Mouse (Mus musculus) right cerebral cortex, postnatal 25 days (tissue): Measurements from ENCODE around the gene Nudt3.

Source experiments
- DNase-seq: peaks from one replicate; pipeline ENCODE4 v3.0.0; 2022

Gene Nudt3

GRCm38 (mm10) chr17:27596376-27597190 is 26.7 kb downstream of the Nudt3 start:
- DNase-seq = no peak

GRCm38 (mm10) chr17:27595659-27596375 is 27.5 kb downstream of the Nudt3 start:
- no peak for DNase-seq

- no peak for DNase-seq
Measured at GRCm38 (mm10) chr17:27592565-27592910, 30.8 kb downstream of the Nudt3 start.

GRCm38 (mm10) chr17:27591826-27592564 is 31.3 kb downstream of the Nudt3 start:
- no peak for DNase-seq

- DNase-seq = no peak
Measured at GRCm38 (mm10) chr17:27588231-27588630, 35.1 kb downstream of the Nudt3 start.

- no peak for DNase-seq
Measured at GRCm38 (mm10) chr17:27587252-27587651, 36.0 kb downstream of the Nudt3 start.

- DNase-seq = no peak
Measured at GRCm38 (mm10) chr17:27586661-27587060, 36.6 kb downstream of the Nudt3 start.

- no peak for DNase-seq
Measured at GRCm38 (mm10) chr17:27583185-27583894, 40.0 kb downstream of the Nudt3 start.

- DNase-seq = peak; percentile 23
Measured at GRCm38 (mm10) chr17:27580392-27581068, 42.8 kb downstream of the Nudt3 start.

- no peak for DNase-seq
Measured at GRCm38 (mm10) chr17:27579816-27580215, 43.5 kb downstream of the Nudt3 start.

- no peak for DNase-seq
Measured at GRCm38 (mm10) chr17:27578487-27578886, 44.8 kb downstream of the Nudt3 start.

- DNase-seq = no peak
Measured at GRCm38 (mm10) chr17:27577468-27577867, 45.8 kb downstream of the Nudt3 start.

- DNase-seq = no peak
Measured at GRCm38 (mm10) chr17:27576056-27576455, 47.2 kb downstream of the Nudt3 start.

GRCm38 (mm10) chr17:27575116-27575776 is 48.0 kb downstream of the Nudt3 start:
- no peak for DNase-seq

GRCm38 (mm10) chr17:27574470-27575115 is 48.7 kb downstream of the Nudt3 start:
- DNase-seq = peak; percentile 65

- DNase-seq = no peak
Measured at GRCm38 (mm10) chr17:27573772-27574320, 49.4 kb downstream of the Nudt3 start.

- no peak for DNase-seq
Measured at GRCm38 (mm10) chr17:27571315-27571714, 52.0 kb downstream of the Nudt3 start.

- DNase-seq = no peak
Measured at GRCm38 (mm10) chr17:27568228-27568627, 55.1 kb downstream of the Nudt3 start.

GRCm38 (mm10) chr17:27565942-27566267 is 57.4 kb downstream of the Nudt3 start:
- DNase-seq = no peak

GRCm38 (mm10) chr17:27565163-27565941 is 57.9 kb downstream of the Nudt3 start, which contains the start of gene AI413582:
Gene AI413582, minus strand, starts transcription at chr17:27565756.
- DNase-seq = peak; percentile 97
